Mouse (Mus musculus) myocyte (in vitro differentiated cells): ENCODE results near the gene Lrrc4c.

Experiments
- POLR2A ChIP-seq: IDR thresholded peaks from one replicate; pipeline ENCODE4 v1.6.1; 2011; ENCODE audit warnings: low read depth, mild to moderate bottlenecking, control low read depth, moderate library complexity; ENCODE audit not compliant: insufficient read length
- POLR2AphosphoS2 ChIP-seq: IDR thresholded peaks from one replicate; pipeline ENCODE4 v1.6.1; 2011; ENCODE audit warnings: low read depth, control low read depth; ENCODE audit not compliant: insufficient read length
- TCF12 ChIP-seq: IDR thresholded peaks from one replicate; pipeline ENCODE4 v1.6.1; 2011; ENCODE audit warnings: mild to moderate bottlenecking, control low read depth; ENCODE audit not compliant: poor library complexity, insufficient read depth, severe bottlenecking

- TF ChIP-seq TCF12 (no peak), POLR2A (no peak), POLR2AphosphoS2 (no peak)
These were observed 1246.5 kb downstream of the Lrrc4c start for GRCm38 (mm10) chr2:97564509-97564908.
